12 mouse cellular contexts compared by ENCODE assay signal in genomic region chr6:55435266-55436159, GRCm38 (mm10). TPM values are rescaled to one million over a fixed set of nuclear protein-coding genes. Genes with fewer than 3 reads are reported as not detected.
A peak's percentile ranks its signal among the peaks of the same experiment; 100 is the strongest.
DNase-seq lines count a peak whose midpoint lies in the region; ATAC-seq and TF ChIP-seq lines count a peak whose summit lies in the region.
"Had no signal": no experiment of that assay in that cellular context is flagged by ENCODE, and none has a peak within 500 bp of the region (broad histone marks: within the 10 kb centered on the region; RNA-seq: fewer than 3 reads in every experiment).

No protein-coding gene starts in this region.

- no peaks in the 10 kb centered on the region for H3K36me3 ChIP-seq in intestine, embryonic 14.5 days (ENCODE audit: control insufficient read depth, insufficient read depth, low read length)
- H3K36me3 ChIP-seq in intestine, postnatal 0 days (ENCODE audit: control insufficient read depth, insufficient read depth): no peaks in the 10 kb centered on the region
- H3K36me3 ChIP-seq in embryonic facial prominence, embryonic 10.5 days (replicated peaks): no peaks in the 10 kb centered on the region
- H3K36me3 ChIP-seq: limb, embryonic 13.5 days had no signal

- WGBS in intestine, embryonic 14.5 days: 73% methylated on average over 8 of the region's 8 CpGs
- 61% methylated on average over 8 of the region's 8 CpGs for WGBS in intestine, postnatal 0 days
- WGBS in embryonic facial prominence, embryonic 10.5 days: 65% methylated on average over 8 of the region's 8 CpGs
- WGBS in olfactory bulb, adult 2 months: 28% methylated on average over 8 of the region's 8 CpGs

- no peak for TF ChIP-seq POLR2A in olfactory bulb, adult 2 months (IDR thresholded peaks at IDR 0.05; ENCODE audit: insufficient read depth, low read depth, low read length)

- no peaks in the 10 kb centered on the region for H3K9me3 ChIP-seq in intestine, embryonic 14.5 days (ENCODE audit: control insufficient read depth, low read length)
- no peaks in the 10 kb centered on the region for H3K9me3 ChIP-seq in intestine, postnatal 0 days (ENCODE audit: control insufficient read depth)
- H3K9me3 ChIP-seq in embryonic facial prominence, embryonic 10.5 days: no peaks in the 10 kb centered on the region
- H3K9me3 ChIP-seq: limb, embryonic 13.5 days had no signal

- peak overlapping the region; percentile 45; the same call in 1 of the 2 replicates for H3K27ac ChIP-seq in intestine, embryonic 14.5 days (ENCODE audit: low read depth)
- H3K27ac ChIP-seq in intestine, postnatal 0 days (ENCODE audit: low read depth, low read length): no peak overlapping the region
- H3K27ac ChIP-seq in embryonic facial prominence, embryonic 10.5 days (replicated peaks): peak overlapping the region; percentile 40; the same call in 1 of the 2 replicates
- peak overlapping the region; percentile 84 for H3K27ac ChIP-seq in layer of hippocampus, adult 2 months
- H3K27ac ChIP-seq in olfactory bulb, adult 2 months (ENCODE audit: insufficient read depth, low read depth, low read length): peak overlapping the region; percentile 88
- H3K27ac ChIP-seq: limb, embryonic 13.5 days had no signal

- H3K27me3 ChIP-seq in intestine, embryonic 14.5 days (replicated peaks; ENCODE audit: control insufficient read depth, insufficient read depth, low read length): no peaks in the 10 kb centered on the region
- H3K27me3 ChIP-seq in intestine, postnatal 0 days (replicated peaks; ENCODE audit: control insufficient read depth, insufficient read depth, low read length): no peaks in the 10 kb centered on the region
- H3K27me3 ChIP-seq in embryonic facial prominence, embryonic 10.5 days (replicated peaks; ENCODE audit: low read depth, poor library complexity, severe bottlenecking): 0 out of 2 replicates have a peak, but pooled peaks cover 3% of the 10 kb centered on the region
- H3K27me3 ChIP-seq: limb, embryonic 13.5 days had no signal

- no peak overlapping the region for H3K9ac ChIP-seq in intestine, embryonic 14.5 days (ENCODE audit: low read length)
- no peak overlapping the region for H3K9ac ChIP-seq in intestine, postnatal 0 days (ENCODE audit: low read depth, low read length)
- H3K9ac ChIP-seq: limb, embryonic 13.5 days had no signal

- DNase-seq in intestine, embryonic 14.5 days (ENCODE audit: low spot score): no peak
- DNase-seq in embryonic facial prominence, embryonic 10.5 days (ENCODE audit: low spot score): no peak
- peak; percentile 75 to 76 for DNase-seq in layer of hippocampus, adult 2 months (ENCODE audit: low spot score in 2 of 2)
- DNase-seq in kidney, postnatal 14 days: no peak
- DNase-seq in urinary bladder, postnatal 36 days (ENCODE audit: low spot score in 2 of 2): no peak
- no peak for DNase-seq in adrenal gland, postnatal 36 days

- no peak for TF ChIP-seq CTCF in intestine, postnatal 0 days (IDR thresholded peaks at IDR 0.05; ENCODE audit: low read depth)
- TF ChIP-seq CTCF in layer of hippocampus, adult 2 months (conservative IDR thresholded peaks at IDR 0.05): no peak
- TF ChIP-seq CTCF in olfactory bulb, adult 2 months (IDR thresholded peaks at IDR 0.05; ENCODE audit: insufficient read depth, low read depth, low read length): no peak

- H3K4me1 ChIP-seq in intestine, embryonic 14.5 days (replicated peaks; ENCODE audit: control insufficient read depth, insufficient read depth, low read length): peaks cover 14% of the 10 kb centered on the region; the same call in 1 of the 2 replicates
- no peaks in the 10 kb centered on the region for H3K4me1 ChIP-seq in intestine, postnatal 0 days (replicated peaks; ENCODE audit: control insufficient read depth, insufficient read depth, low read length)
- peaks cover 36% of the 10 kb centered on the region for H3K4me1 ChIP-seq in embryonic facial prominence, embryonic 10.5 days
- peaks cover 28% of the 10 kb centered on the region for H3K4me1 ChIP-seq in olfactory bulb, adult 2 months (ENCODE audit: control insufficient read depth, insufficient read depth, low read length)

- H3K4me2 ChIP-seq in intestine, embryonic 14.5 days (ENCODE audit: low read length): no peak overlapping the region
- no peak overlapping the region for H3K4me2 ChIP-seq in intestine, postnatal 0 days (replicated peaks; ENCODE audit: low read depth)
- H3K4me2 ChIP-seq: limb, embryonic 13.5 days had no signal

- H3K4me3 ChIP-seq in intestine, embryonic 14.5 days (ENCODE audit: low read depth, low read length): no peak overlapping the region
- H3K4me3 ChIP-seq in intestine, postnatal 0 days (ENCODE audit: low read depth, low read length): no peak overlapping the region
- no peak overlapping the region for H3K4me3 ChIP-seq in embryonic facial prominence, embryonic 10.5 days
- H3K4me3 ChIP-seq in layer of hippocampus, adult 2 months: no peak overlapping the region
- H3K4me3 ChIP-seq in olfactory bulb, adult 2 months (ENCODE audit: insufficient read depth, low read depth, low read length): no peak overlapping the region
- H3K4me3 ChIP-seq: limb, embryonic 13.5 days had no signal

- no peak for ATAC-seq in intestine, embryonic 14.5 days (replicated peaks; ENCODE audit: low FRiP score, low TSS enrichment, low read depth)
- ATAC-seq in intestine, postnatal 0 days: no peak
- ATAC-seq: activated CD4-positive, CD25-positive, alpha-beta regulatory T cell, adult 4 months; CD4-positive, CD25-positive, alpha-beta regulatory T cell, adult 4 months had no signal

RNA-seq across cellular contexts. Expression of gene Adcyap1r1, which starts 16.3 kb away (rescaled TPM):
- polyA plus RNA-seq in intestine, embryonic 14.5 days (2014; fragmentation: Nextera tagmentation; extraction: Ambion mirVana): 9.7 and 10.1 TPM in 2 replicates
- 2.6 and 2.7 TPM in 2 replicates for polyA plus RNA-seq in intestine, postnatal 0 days (2015; fragmentation: Nextera tagmentation; extraction: Ambion mirVana)
- 4.4 and 9.7 TPM in 2 replicates for polyA plus RNA-seq in embryonic facial prominence, embryonic 10.5 days (2016; fragmentation: Nextera tagmentation; extraction: Ambion mirVana)
- total RNA-seq in layer of hippocampus, adult 2 months (2021): 100 to 1,000 TPM; 146 to 148 TPM
- not detected in 2 replicates for polyA plus RNA-seq in olfactory bulb, adult 2 months (2012; ENCODE audit: insufficient read depth, insufficient read length, low replicate concordance, missing spikeins)
- total RNA-seq in adrenal gland, postnatal 36 days (2021): 10 to 100 TPM; 23.8 to 35.7 TPM
- polyA plus RNA-seq: activated CD4-positive, CD25-positive, alpha-beta regulatory T cell, adult 4 months; CD4-positive, CD25-positive, alpha-beta regulatory T cell, adult 4 months had no signal

RNA-seq across cellular contexts. Expression of gene Ghrhr, which starts 59.4 kb away (rescaled TPM):
- 0.18 and 0.22 TPM in 2 replicates for polyA plus RNA-seq in intestine, embryonic 14.5 days (2014; fragmentation: Nextera tagmentation; extraction: Ambion mirVana)
- polyA plus RNA-seq in intestine, postnatal 0 days (2015; fragmentation: Nextera tagmentation; extraction: Ambion mirVana): 0.17 TPM in 1 of 2 replicates, not detected in the other
- not detected in 2 replicates for polyA plus RNA-seq in embryonic facial prominence, embryonic 10.5 days (2016; fragmentation: Nextera tagmentation; extraction: Ambion mirVana)
- total RNA-seq in layer of hippocampus, adult 2 months (2021): not detected
- polyA plus RNA-seq in olfactory bulb, adult 2 months (2012; ENCODE audit: insufficient read depth, insufficient read length, low replicate concordance, missing spikeins): not detected in 2 replicates
- not detected for total RNA-seq in adrenal gland, postnatal 36 days (2021)
- polyA plus RNA-seq: activated CD4-positive, CD25-positive, alpha-beta regulatory T cell, adult 4 months; CD4-positive, CD25-positive, alpha-beta regulatory T cell, adult 4 months; heart, postnatal 0 days; limb, embryonic 13.5 days had no signal

Comparison
In these comparisons a context has a peak if more than half of its experiments do, and no peak if none do; other contexts are left out.
1. DNase-seq: peak in layer of hippocampus, adult 2 months (2 of 2); none in intestine, embryonic 14.5 days (single experiment), embryonic facial prominence, embryonic 10.5 days (single experiment), kidney, postnatal 14 days (single experiment), urinary bladder, postnatal 36 days (0 of 2) and adrenal gland, postnatal 36 days (0 of 2).